Mouse (Mus musculus) heart, embryonic 14.5 days (tissue): ENCODE measurements at regions not wholly inside any gene's neighbourhood (a gene's known extent, or its start where the extent isn't known, plus 50 kb on each side); places are given as distances from the start of the nearest gene placed in this dataset.

Source experiments
- ATAC-seq: fragments of 200-750 bp; cut with Nextera tagmentation; 2 replicates; pipeline ENCODE4 v1.8.0; 2017; ENCODE audit warnings: low read depth, moderate TSS enrichment; ENCODE audit not compliant: insufficient number of reproducible peaks, insufficient read depth, low FRiP score
- H3K27ac ChIP-seq, 2 experiments: fragments of 200-500 bp in 1 of 2; fragments of 300-500 bp in 1 of 2; sonication (generic) in 1 of 2; replicated peaks in 1 of 2; 2 replicates each; pipeline ENCODE4 v1.5.1; 2012 to 2014; ENCODE audit warnings: low read depth in 2 of 2, low read length in 2 of 2, control low read depth in 1 of 2, mild to moderate bottlenecking in 1 of 2, mixed read lengths in 1 of 2; ENCODE audit not compliant: control insufficient read depth in 1 of 2, insufficient read depth in 1 of 2
- H3K27me3 ChIP-seq: fragments of 300-500 bp; sonication (generic); 2 replicates; pipeline ENCODE4 v1.6.1; 2014; ENCODE audit warnings: mild to moderate bottlenecking, low read length, control low read depth; ENCODE audit not compliant: control insufficient read depth, insufficient read depth
- H3K36me3 ChIP-seq: fragments of 300-500 bp; sonication (generic); 2 replicates; pipeline ENCODE4 v1.6.1; 2014; ENCODE audit warnings: mild to moderate bottlenecking, control low read depth, low read length, mixed read lengths; ENCODE audit not compliant: control insufficient read depth, insufficient read depth
- H3K4me1 ChIP-seq, 2 experiments: fragments of 200-500 bp in 1 of 2; fragments of 300-500 bp in 1 of 2; sonication (generic) in 1 of 2; 2 replicates each; pipeline ENCODE4 v1.6.1; 2012 to 2014; ENCODE audit warnings: low read length in 2 of 2, control low read depth in 1 of 2, mixed read lengths in 1 of 2; ENCODE audit not compliant: control insufficient read depth in 2 of 2, insufficient read depth in 2 of 2
- H3K4me2 ChIP-seq: fragments of 300-500 bp; sonication (generic); 2 replicates; pipeline ENCODE4 v1.6.1; 2014; ENCODE audit warnings: mild to moderate bottlenecking, low read length
- H3K4me3 ChIP-seq, 2 experiments: fragments of 200-500 bp in 1 of 2; fragments of 300-500 bp in 1 of 2; sonication (generic) in 1 of 2; 2 replicates each; pipeline ENCODE4 v1.5.1; 2012 to 2014; ENCODE audit warnings: low read length in 2 of 2, mild to moderate bottlenecking in 2 of 2, control low read depth in 1 of 2, low read depth in 1 of 2, moderate library complexity in 1 of 2; ENCODE audit not compliant: control insufficient read depth in 1 of 2, insufficient read depth in 1 of 2
- H3K9ac ChIP-seq: fragments of 300-500 bp; sonication (generic); 2 replicates; pipeline ENCODE4 v1.6.1; 2014; ENCODE audit warnings: mild to moderate bottlenecking, low read length
- H3K9me3 ChIP-seq: fragments of 300-500 bp; sonication (generic); 2 replicates; pipeline ENCODE4 v1.6.1; 2016; ENCODE audit warnings: low read length, control low read depth; ENCODE audit not compliant: control insufficient read depth
- WGBS: fragments of 180-500 bp; shearing (Covaris S2); extraction: QIAGEN DNeasy Blood & Tissue Kit; methylation state at CpG from one replicate; pipeline ENCODE4 v1.1.7; 2014; 5-methylcytosine and 5-hydroxymethylcytosine counted together

DNA sequence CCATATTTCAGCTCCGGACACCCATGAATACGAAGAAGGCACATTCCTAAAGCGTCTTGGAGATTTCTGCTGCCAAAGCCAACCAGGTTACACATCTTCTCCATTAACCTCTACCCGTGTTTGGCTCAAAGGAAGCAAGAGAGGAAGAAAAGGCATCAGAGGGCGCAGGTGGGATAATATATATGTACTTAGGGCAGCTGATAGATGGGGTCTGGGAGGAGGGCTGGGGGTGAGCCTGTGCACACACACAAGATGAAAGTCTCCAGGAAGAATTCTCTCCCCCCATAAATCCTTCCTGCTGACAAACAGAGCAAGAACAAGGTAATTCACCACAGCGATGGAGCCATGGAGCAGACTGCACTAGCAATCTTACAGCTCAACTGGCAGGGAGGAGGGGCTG, 529.5 kb upstream of the Kdm8 start:
- no peak overlapping the region for H3K9ac ChIP-seq
- no peak overlapping the region for H3K27ac ChIP-seq
- 0 out of 2 replicates have a peak, but pooled peaks cover under 1% of the 10 kb centered on the region for H3K9me3 ChIP-seq
- H3K4me3 ChIP-seq = no peak overlapping the region
- no peaks in the 10 kb centered on the region for H3K27me3 ChIP-seq
- no peaks in the 10 kb centered on the region for H3K36me3 ChIP-seq
- WGBS = 76% methylated on average over 6 of the region's 6 CpGs
- no peaks in the 10 kb centered on the region for H3K4me1 ChIP-seq
- H3K4me2 ChIP-seq = no peak overlapping the region
- no peak for ATAC-seq

DNA sequence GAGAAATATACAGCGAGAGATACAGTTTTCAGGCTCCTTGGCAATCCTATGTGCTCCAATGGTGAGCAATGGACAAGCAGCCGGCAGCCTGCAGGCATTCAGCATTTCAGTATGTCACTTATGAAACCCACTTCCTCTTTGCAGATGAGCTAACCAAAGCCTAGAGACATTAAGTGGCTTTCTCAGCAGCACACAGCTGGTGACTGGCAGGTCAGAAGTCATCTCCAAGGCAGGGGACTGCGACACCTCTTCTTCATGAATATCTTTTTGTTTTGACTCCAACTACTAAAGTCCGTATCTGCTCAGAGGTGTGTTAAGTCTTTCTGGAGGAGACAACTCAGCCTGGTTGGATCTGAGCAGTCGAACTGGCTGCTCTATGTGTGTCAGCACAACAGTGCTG, 528.8 kb upstream of the Kdm8 start:
- Histone ChIP-seq H3K4me3 (no peak overlapping the region), H3K27me3 (no peaks in the 10 kb centered on the region), H3K9ac (no peak overlapping the region), H3K4me1 (no peaks in the 10 kb centered on the region), H3K36me3 (no peaks in the 10 kb centered on the region), H3K27ac (no peak overlapping the region), H3K4me2 (no peak overlapping the region), H3K9me3 (no peaks in the 10 kb centered on the region)
- no peak for ATAC-seq
- whole genome bisulfite sequencing = 63% methylated on average over 5 of the region's 5 CpGs

DNA sequence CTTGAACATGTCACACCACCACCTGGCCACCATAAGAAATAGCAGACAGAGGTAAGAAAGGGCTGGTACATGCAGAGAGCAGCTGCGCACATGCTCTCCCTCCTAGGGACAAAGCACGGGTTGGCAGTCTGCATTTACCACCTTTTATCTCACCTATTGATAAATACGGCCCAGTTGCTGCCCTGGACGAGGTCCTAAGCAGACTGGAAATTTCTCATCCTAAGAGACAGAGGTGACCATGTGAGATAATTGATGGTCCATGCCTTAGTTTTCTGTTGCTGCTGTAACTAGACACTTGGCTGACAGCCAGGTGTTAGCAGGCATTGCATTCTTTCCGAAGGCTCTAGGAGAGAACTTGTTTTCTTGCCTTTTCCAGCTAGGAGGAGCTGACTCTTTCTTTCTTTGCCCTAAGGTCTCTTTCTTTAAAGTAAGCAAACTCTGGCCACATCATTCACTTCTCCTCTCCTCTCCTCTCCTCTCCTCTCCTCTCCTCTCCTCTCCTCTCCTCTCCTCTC, 526.8 kb upstream of the Kdm8 start:
- H3K4me3 ChIP-seq = no peak overlapping the region
- H3K4me1 ChIP-seq = no peaks in the 10 kb centered on the region
- H3K9ac ChIP-seq = no peak overlapping the region
- 39% methylated on average over 5 of the region's 5 CpGs for WGBS
- ATAC-seq = no peak
- H3K9me3 ChIP-seq = no peaks in the 10 kb centered on the region
- no peaks in the 10 kb centered on the region for H3K36me3 ChIP-seq
- no peak overlapping the region for H3K27ac ChIP-seq
- no peak overlapping the region for H3K4me2 ChIP-seq
- H3K27me3 ChIP-seq = no peaks in the 10 kb centered on the region

DNA sequence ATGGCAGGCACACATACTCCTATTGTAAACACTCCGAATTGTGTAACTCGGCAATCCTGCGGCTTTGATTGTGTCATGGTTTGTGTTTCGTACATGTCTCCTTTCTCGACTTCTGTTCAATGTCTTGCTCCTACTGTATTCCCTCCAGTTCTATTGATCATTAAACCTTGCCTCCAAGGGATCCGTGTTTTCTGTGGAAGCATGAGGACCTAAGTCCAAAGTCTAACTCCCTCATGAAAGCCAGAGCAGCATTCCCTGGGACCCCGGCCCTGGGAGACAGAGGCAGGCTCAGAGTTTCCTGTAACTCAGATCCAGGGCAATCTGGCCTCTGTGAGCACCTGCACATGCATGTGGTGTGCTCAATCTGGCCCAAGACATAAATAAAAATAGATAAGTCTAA, 521.7 kb upstream of the Kdm8 start:
- Histone ChIP-seq H3K4me3 (no peak overlapping the region), H3K4me1 (no peaks in the 10 kb centered on the region), H3K9me3 (no peaks in the 10 kb centered on the region), H3K27ac (no peak overlapping the region), H3K4me2 (no peak overlapping the region), H3K36me3 (no peaks in the 10 kb centered on the region), H3K27me3 (no peaks in the 10 kb centered on the region), H3K9ac (no peak overlapping the region)
- WGBS = 83% methylated on average over 7 of the region's 7 CpGs
- no peak for ATAC-seq

DNA sequence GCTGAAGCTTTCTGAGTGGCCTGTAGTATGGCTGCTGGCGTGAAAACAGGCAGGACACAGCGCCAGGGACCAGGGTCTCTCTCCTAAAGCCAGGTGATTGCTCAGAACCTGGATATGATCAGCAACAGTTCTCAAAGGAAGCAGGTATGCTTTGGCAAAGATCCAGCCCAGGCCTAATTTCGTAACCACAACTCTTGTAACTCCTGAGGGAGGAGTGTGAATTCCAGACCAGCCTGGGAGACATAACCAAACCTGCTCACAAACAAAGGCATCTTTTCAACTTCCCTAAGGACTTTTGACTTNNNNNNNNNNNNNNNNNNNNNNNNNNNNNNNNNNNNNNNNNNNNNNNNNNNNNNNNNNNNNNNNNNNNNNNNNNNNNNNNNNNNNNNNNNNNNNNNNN, 510.9 kb upstream of the Kdm8 start:
- Histone ChIP-seq H3K9ac (no peak overlapping the region), H3K4me1 (no peaks in the 10 kb centered on the region), H3K9me3 (no peaks in the 10 kb centered on the region), H3K4me2 (no peak overlapping the region), H3K4me3 (no peak overlapping the region), H3K27me3 (no peaks in the 10 kb centered on the region), H3K27ac (no peak overlapping the region), H3K36me3 (no peaks in the 10 kb centered on the region)
- no peak for ATAC-seq
- 63% methylated on average over 3 of the region's 3 CpGs for WGBS

DNA sequence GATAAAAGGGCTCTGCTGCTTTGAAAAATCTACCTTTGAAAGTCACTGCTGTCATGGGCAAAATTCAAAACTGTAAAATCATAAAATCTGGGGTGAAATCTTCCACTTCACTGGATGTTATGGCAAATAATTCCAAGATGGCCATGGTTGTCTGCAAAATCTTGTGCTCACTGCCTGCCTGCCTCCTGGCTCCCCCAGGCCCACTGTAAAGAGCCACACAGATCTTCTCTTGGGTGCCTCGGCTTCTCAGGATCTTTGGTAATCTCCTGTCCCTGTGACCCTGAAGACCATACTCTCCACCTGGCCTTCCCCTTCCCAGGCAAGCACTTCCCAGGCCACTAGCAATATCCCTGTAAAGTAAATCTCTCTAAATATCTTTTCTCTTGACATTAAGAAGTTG, 505.1 kb upstream of the Kdm8 start:
- 50% methylated on average over 1 of the region's 1 CpGs for WGBS
- no peaks in the 10 kb centered on the region for H3K9me3 ChIP-seq
- ATAC-seq = no peak
- no peak overlapping the region for H3K4me2 ChIP-seq
- no peak overlapping the region for H3K9ac ChIP-seq
- no peak overlapping the region for H3K27ac ChIP-seq
- H3K36me3 ChIP-seq = no peaks in the 10 kb centered on the region
- no peaks in the 10 kb centered on the region for H3K4me1 ChIP-seq
- H3K27me3 ChIP-seq = no peaks in the 10 kb centered on the region
- no peak overlapping the region for H3K4me3 ChIP-seq

DNA sequence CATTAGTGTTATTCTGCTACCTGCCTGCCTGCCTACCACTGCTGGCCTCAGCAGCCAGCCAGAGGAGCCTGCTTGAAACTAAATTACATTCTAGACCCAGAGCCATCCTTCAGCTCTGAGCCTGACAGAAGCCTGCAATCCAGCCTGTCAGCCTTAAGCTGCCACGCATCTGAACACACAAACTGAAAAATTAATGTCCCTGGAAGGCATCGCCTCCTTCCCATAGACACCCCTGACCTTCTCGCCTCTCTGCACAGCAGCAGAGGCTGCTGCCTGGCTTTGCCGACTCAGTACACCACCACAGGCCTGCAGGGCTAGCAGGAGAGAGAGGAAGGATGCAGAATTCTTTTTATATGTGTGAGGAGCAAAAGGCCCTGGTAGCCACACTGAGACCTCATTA, 502.9 kb upstream of the Kdm8 start:
- 65% methylated on average over 4 of the region's 4 CpGs for WGBS
- no peak overlapping the region for H3K4me3 ChIP-seq
- H3K4me2 ChIP-seq = no peak overlapping the region
- no peaks in the 10 kb centered on the region for H3K9me3 ChIP-seq
- no peak overlapping the region for H3K9ac ChIP-seq
- no peaks in the 10 kb centered on the region for H3K4me1 ChIP-seq
- H3K27me3 ChIP-seq = no peaks in the 10 kb centered on the region
- ATAC-seq = no peak
- H3K27ac ChIP-seq = no peak overlapping the region
- H3K36me3 ChIP-seq = no peaks in the 10 kb centered on the region

DNA sequence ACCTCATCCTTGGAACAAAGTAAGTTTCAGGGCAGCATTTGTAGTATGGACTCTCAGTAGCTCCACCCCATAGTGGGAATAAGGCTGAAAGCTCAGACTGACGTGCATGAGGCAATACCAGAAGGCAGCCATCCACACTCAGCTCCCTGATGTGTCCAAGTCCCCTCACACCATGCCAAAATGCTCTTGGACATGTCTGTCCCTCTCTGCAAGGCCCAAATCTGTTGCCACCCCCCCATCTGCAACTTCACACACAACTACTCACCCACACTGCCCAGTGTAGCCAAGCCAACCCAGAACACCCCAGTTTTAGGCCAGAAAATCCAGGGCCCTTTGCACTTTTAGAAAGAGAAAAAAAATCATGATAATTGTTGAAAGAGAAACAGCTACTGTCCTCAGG, 498.1 kb upstream of the Kdm8 start:
- no peaks in the 10 kb centered on the region for H3K36me3 ChIP-seq
- no peaks in the 10 kb centered on the region for H3K4me1 ChIP-seq
- no peak overlapping the region for H3K4me2 ChIP-seq
- WGBS = 58% methylated on average over 1 of the region's 1 CpGs
- no peak overlapping the region for H3K27ac ChIP-seq
- H3K9me3 ChIP-seq = no peaks in the 10 kb centered on the region; the same call in 1 of the 2 replicates
- H3K27me3 ChIP-seq = no peaks in the 10 kb centered on the region
- no peak overlapping the region for H3K9ac ChIP-seq
- ATAC-seq = no peak
- H3K4me3 ChIP-seq = no peak overlapping the region
